Comparison of ENCODE assay signal across 26 mouse cellular contexts in the genomic region with DNA sequence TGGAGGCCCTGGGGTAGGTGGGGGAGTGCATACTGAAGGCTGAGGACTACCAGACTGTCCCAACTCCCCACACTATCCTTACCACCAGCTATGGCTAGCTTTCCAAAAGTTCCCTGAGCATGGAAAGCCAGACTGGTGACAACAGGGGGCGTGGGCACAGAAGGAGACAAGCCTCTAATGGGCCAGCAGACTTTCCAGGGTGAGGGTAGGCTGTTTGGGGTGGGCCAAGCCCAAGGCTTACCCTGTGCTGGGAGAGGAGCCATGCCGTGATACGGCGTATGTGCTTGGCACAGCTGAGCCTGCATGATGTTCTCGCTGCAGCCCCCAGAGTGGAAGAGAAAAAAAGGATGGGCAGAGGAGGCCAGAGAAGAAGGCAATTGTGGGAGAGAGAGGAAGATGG. TPM values are rescaled to one million over a fixed set of nuclear protein-coding genes. Genes with fewer than 3 reads are reported as not detected.
"Had no signal": no experiment of that assay in that cellular context is flagged by ENCODE, and none has a peak within 500 bp of the region (broad histone marks: within the 10 kb centered on the region; RNA-seq: fewer than 3 reads in every experiment).

No protein-coding gene starts in this region.

- DNase-seq: kidney, adult 11 months; kidney, adult 8-10 months; liver; lung, adult 18-20 months; lung, postnatal 10 days; lung, postnatal 36 days; retina, postnatal 1 day; right cerebral cortex, postnatal 25 days; spleen, adult 18-20 months; thymus, postnatal 25 days had no signal

- ATAC-seq: intestine, embryonic 15.5 days; liver, embryonic 12.5 days; midbrain, embryonic 13.5 days; midbrain, embryonic 16.5 days had no signal

- H3K27ac ChIP-seq: intestine, embryonic 15.5 days; kidney, embryonic 15.5 days; limb, embryonic 10.5 days; limb, embryonic 13.5 days; liver, embryonic 12.5 days; liver, embryonic 15.5 days; lung, embryonic 15.5 days; midbrain, embryonic 10.5 days; midbrain, embryonic 13.5 days; neural tube, embryonic 13.5 days; stomach, embryonic 15.5 days had no signal

- H3K4me3 ChIP-seq: intestine, embryonic 15.5 days; kidney, embryonic 15.5 days; limb, embryonic 10.5 days; limb, embryonic 13.5 days; liver, embryonic 12.5 days; liver, embryonic 15.5 days; lung, embryonic 15.5 days; megakaryocyte, embryonic 14.5 days; midbrain, embryonic 10.5 days; midbrain, embryonic 13.5 days; myocyte; neural tube, embryonic 13.5 days; stomach, embryonic 15.5 days had no signal

RNA-seq across cellular contexts. Expression of a gene that starts 22.8 kb away (rescaled TPM):
- total RNA-seq: monocyte, adult 5-6 weeks; neutrophil, adult 5-6 weeks had no signal

RNA-seq across cellular contexts. Expression of a gene that starts 33.4 kb away (rescaled TPM):
- total RNA-seq: monocyte, adult 5-6 weeks; neutrophil, adult 5-6 weeks had no signal
